Mouse (Mus musculus): ENCODE measurements at regions not wholly inside any gene's neighbourhood (a gene's known extent, or its start where the extent isn't known, plus 50 kb on each side); places are given as distances from the start of the nearest gene placed in this dataset.

GRCm38 (mm10) chr15:61599734-61600133 lies 676.9 kb upstream of the A1bg start:
- no peak for DNase-seq (ENCODE audit: low spot score in 2 of 2)

GRCm38 (mm10) chr15:61596318-61596717 lies 673.5 kb upstream of the A1bg start:
- DNase-seq (ENCODE audit: low spot score in 2 of 2), result no peak

- DNase-seq (ENCODE audit: low spot score in 2 of 2), result no peak
Observed at GRCm38 (mm10) chr15:61588956-61589355, 666.1 kb upstream of the A1bg start.

- DNase-seq (ENCODE audit: low spot score in 2 of 2), result no peak
Observed at GRCm38 (mm10) chr15:61582335-61582734, 659.5 kb upstream of the A1bg start.

- DNase-seq (ENCODE audit: low spot score in 2 of 2), result no peak
Observed at GRCm38 (mm10) chr15:61563347-61563746, 640.5 kb upstream of the A1bg start.

- DNase-seq (ENCODE audit: low spot score in 2 of 2), result no peak
Observed at GRCm38 (mm10) chr15:61562252-61562651, 639.4 kb upstream of the A1bg start.

GRCm38 (mm10) chr15:61553908-61554307 lies 631.1 kb upstream of the A1bg start:
- no peak for DNase-seq (ENCODE audit: low spot score in 2 of 2)

- DNase-seq (ENCODE audit: low spot score in 2 of 2), result no peak
Observed at GRCm38 (mm10) chr15:61553081-61553680, 630.4 kb upstream of the A1bg start.

- DNase-seq (ENCODE audit: low spot score in 2 of 2), result no peak
Observed at GRCm38 (mm10) chr15:61551206-61551605, 628.4 kb upstream of the A1bg start.

- DNase-seq (ENCODE audit: low spot score in 2 of 2), result no peak
Observed at GRCm38 (mm10) chr15:61548400-61548799, 625.6 kb upstream of the A1bg start.

- no peak for DNase-seq (ENCODE audit: low spot score in 2 of 2)
Observed at GRCm38 (mm10) chr15:61546608-61547007, 623.8 kb upstream of the A1bg start.

- no peak for DNase-seq (ENCODE audit: low spot score in 2 of 2)
Observed at GRCm38 (mm10) chr15:61544074-61544473, 621.3 kb upstream of the A1bg start.

GRCm38 (mm10) chr15:61541643-61542042 lies 618.8 kb upstream of the A1bg start:
- DNase-seq (ENCODE audit: low spot score in 2 of 2), result no peak

- peak; percentile 12 to 23 for DNase-seq (ENCODE audit: low spot score in 2 of 2)
Observed at GRCm38 (mm10) chr15:61540753-61541421, 618.1 kb upstream of the A1bg start.

GRCm38 (mm10) chr15:61538930-61539329 lies 616.1 kb upstream of the A1bg start:
- no peak for DNase-seq (ENCODE audit: low spot score in 2 of 2)

- DNase-seq (ENCODE audit: low spot score in 2 of 2), result no peak
Observed at GRCm38 (mm10) chr15:61538169-61538755, 615.5 kb upstream of the A1bg start.

- DNase-seq (ENCODE audit: low spot score in 2 of 2), result no peak
Observed at GRCm38 (mm10) chr15:61536332-61536716, 613.5 kb upstream of the A1bg start.

GRCm38 (mm10) chr15:61535644-61536331 lies 613.0 kb upstream of the A1bg start:
- DNase-seq (ENCODE audit: low spot score in 2 of 2), result no peak

GRCm38 (mm10) chr15:61535180-61535579 lies 612.4 kb upstream of the A1bg start:
- DNase-seq (ENCODE audit: low spot score in 2 of 2), result no peak

- DNase-seq (ENCODE audit: low spot score in 2 of 2), result no peak
Observed at GRCm38 (mm10) chr15:61532808-61533207, 610.0 kb upstream of the A1bg start.

- no peak for DNase-seq (ENCODE audit: low spot score in 2 of 2)
Observed at GRCm38 (mm10) chr15:61532040-61532439, 609.2 kb upstream of the A1bg start.

- no peak for DNase-seq (ENCODE audit: low spot score in 2 of 2)
Observed at GRCm38 (mm10) chr15:61523036-61523435, 600.2 kb upstream of the A1bg start.

- no peak for DNase-seq (ENCODE audit: low spot score in 2 of 2)
Observed at GRCm38 (mm10) chr15:61517265-61517664, 594.5 kb upstream of the A1bg start.

Data from spleen, postnatal 10 days (tissue).